Mouse (Mus musculus) kidney, postnatal 14 days (tissue): ENCODE measurements at regions not wholly inside any gene's neighbourhood (a gene's known extent, or its start where the extent isn't known, plus 50 kb on each side); places are given as distances from the start of the nearest gene placed in this dataset.
A peak's percentile ranks its signal among the peaks of the same experiment; 100 is the strongest.
"Not testable (repeated sequence)": the region's sequence is repeated elsewhere in the genome, so short reads cannot be mapped to it uniquely, and the experiment has no call there.

ENCODE experiments used
- DNase-seq: peaks from one replicate; pipeline ENCODE4 v3.0.0; 2022; ENCODE audit warnings: mixed read lengths

- DNase-seq = no peak
Observed at GRCm38 (mm10) chr8:34702806-34703205, 591.3 kb upstream of the Gm10131 start.

- DNase-seq = no peak
Observed at GRCm38 (mm10) chr8:34699015-34699414, 587.5 kb upstream of the Gm10131 start.

- DNase-seq = no peak
Observed at GRCm38 (mm10) chr8:34696365-34696764, 584.8 kb upstream of the Gm10131 start.

- no peak for DNase-seq
Observed at GRCm38 (mm10) chr8:34692606-34693005, 581.1 kb upstream of the Gm10131 start.

GRCm38 (mm10) chr8:34691776-34692175 is 580.2 kb upstream of the Gm10131 start:
- DNase-seq = no peak

GRCm38 (mm10) chr8:34689825-34690493 is 578.4 kb upstream of the Gm10131 start:
- DNase-seq = no peak

DNA sequence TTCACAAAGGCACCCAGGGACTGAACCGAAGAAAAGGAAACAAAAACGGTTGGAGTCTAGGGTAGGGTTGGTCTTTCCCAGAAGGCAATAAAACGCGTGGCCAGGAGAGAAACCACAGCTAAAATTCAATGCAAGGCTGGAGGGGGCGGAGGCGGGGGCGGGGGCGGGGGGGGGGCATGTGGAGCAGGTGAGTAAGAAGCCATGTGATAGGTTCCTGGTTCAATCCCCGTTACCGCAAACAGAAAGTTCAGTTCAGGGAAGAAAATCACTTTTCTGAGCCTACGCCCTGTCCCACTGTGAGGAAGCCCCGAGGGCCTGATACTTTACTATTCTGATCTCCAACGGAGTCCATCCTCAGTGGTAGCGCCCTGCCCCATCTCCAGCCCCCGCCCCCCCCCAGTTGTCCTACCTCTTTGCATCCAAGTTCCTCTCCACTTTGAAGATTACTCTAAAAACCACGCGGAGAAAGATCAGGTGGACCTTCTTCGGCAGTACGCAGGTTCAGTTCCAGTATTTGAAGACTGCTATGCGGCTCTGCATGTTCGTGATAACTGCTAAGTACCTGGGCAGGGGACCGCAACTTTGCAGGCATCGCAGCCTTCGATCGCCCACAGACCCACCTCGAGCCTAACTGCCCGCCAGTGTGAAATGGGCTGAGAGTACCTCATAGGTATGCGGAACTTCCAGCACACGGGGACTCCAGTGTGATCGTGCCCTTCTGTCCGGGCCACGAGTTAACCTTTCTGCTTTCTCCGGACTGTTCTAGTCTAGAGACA is 577.7 kb upstream of the Gm10131 start:
- no peak for DNase-seq

DNA sequence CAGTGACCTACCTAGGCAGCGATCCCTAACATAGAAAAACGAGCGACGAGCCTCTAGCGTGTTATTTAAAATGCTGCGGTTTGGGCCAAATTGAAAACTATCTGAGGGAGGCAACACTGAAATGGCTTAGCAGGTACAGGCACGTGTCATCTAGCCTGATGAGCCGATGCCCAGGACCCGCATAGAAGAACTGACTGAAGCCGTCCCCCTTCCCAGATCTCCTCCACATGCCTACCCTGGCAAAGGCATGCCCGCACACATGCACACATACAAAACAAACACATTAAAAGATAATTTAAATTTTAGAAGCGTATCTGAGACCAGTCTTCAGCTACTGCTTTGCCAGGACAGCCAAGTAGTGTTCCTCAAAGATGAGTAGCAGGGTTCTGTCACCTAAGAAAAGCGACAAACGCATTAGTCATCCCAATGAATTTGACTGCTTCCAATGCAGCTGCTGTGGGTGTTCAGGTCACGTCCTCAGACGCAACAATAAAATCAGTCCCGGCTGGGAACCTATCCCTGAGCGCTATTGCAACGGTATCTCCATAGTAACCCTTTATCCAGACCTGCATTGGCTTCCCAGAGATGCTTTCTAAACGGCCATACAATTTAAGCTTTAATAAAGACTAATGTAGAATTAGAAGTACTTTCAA is 577.0 kb upstream of the Gm10131 start:
- no peak for DNase-seq

GRCm38 (mm10) chr8:34686371-34686770 is 574.8 kb upstream of the Gm10131 start:
- DNase-seq = no peak

DNA sequence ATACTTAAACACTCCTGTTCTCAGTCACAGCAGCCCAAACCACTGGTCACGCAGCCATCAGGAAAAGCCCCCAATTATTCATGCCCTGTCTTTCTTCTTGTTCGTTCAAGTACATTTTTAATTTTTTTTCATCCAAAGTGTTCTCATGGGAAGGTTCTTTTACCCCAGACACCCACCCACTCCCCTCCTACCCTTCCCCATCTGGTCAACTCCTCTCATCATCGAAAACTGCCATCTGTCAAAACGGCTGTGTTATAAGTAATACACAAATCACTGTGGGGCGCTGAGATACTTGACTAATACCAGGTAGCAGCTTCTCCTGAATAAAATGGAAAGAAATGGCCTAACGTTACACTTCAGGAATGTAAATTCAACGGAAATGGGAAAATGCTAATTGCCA is 573.1 kb upstream of the Gm10131 start:
- DNase-seq = no peak

GRCm38 (mm10) chr8:34683173-34683572 is 571.6 kb upstream of the Gm10131 start:
- DNase-seq = no peak

DNA sequence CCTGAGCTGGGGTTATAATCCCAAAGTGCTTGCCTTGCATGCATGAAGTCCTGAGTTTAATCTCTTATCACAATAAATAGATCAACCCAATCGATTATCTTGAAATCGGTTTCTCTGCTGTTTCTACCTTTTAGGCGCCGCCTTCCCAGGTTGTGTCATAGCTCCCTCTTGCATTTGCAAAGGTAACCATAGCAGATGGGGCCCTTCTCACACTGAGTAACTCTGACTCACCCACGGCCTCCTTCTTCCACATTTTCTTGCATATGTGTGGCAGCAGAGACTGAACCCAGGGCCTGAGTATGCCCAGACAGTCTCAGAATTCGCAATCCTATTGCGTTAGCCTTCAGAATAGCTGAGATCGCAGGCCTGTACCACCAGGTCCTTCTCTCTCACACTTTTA is 570.7 kb upstream of the Gm10131 start:
- no peak for DNase-seq

DNA sequence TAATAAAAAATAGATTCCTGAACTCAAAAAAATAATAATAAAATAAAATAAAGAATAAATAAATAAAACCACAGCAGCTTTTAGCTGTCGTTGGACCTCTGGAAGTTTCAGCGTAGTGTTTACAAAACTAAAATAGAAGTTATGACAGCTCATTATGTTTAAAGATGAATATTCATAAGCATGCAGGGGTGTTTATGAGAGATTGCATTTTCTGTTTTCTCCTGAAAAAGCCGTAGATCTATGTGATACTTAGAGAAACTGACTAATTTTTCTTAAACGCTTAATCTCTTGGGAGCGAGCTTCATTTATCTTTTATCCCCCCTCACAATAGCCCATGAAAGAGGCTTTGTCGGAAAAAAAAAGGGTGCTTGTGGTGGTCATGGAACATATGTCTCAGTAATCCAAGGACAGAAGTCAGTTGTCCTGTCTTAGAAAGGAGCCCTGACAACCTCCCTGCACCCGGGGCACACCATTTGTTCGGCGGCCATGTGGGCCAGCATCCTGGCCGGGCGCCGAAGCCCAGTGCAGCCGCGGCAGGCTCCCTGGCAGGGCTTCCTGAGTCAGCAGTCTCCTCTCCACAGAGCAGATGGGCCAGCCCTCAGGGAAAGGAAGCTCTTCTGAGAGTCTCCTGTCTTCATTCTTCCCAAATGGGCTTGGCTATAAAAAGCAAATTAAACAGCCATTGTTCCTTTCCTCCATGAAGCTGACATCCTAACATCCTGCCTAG is 568.2 kb upstream of the Gm10131 start:
- DNase-seq = peak; percentile 67

DNA sequence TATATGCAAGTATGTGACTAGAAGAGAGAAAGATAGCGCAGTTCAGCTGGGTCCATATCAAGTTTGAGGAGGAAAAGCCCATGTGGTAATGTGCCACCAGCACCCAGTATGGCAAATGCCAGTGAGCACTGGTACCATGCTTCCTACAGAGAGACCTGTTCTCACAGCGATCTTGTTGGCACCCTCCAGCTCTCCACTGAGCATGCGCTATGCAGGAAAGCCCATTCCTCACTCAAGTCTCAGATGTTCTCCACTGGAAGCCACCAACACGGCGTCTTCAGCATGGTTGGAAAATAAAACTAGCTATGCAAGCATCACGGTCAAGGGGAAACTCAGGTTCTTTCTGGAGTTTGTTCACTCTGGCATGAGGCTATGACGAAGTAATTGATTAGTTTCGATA is 567.3 kb upstream of the Gm10131 start:
- DNase-seq = no peak

- no peak for DNase-seq
Observed at GRCm38 (mm10) chr8:34671716-34672115, 560.2 kb upstream of the Gm10131 start.

DNA sequence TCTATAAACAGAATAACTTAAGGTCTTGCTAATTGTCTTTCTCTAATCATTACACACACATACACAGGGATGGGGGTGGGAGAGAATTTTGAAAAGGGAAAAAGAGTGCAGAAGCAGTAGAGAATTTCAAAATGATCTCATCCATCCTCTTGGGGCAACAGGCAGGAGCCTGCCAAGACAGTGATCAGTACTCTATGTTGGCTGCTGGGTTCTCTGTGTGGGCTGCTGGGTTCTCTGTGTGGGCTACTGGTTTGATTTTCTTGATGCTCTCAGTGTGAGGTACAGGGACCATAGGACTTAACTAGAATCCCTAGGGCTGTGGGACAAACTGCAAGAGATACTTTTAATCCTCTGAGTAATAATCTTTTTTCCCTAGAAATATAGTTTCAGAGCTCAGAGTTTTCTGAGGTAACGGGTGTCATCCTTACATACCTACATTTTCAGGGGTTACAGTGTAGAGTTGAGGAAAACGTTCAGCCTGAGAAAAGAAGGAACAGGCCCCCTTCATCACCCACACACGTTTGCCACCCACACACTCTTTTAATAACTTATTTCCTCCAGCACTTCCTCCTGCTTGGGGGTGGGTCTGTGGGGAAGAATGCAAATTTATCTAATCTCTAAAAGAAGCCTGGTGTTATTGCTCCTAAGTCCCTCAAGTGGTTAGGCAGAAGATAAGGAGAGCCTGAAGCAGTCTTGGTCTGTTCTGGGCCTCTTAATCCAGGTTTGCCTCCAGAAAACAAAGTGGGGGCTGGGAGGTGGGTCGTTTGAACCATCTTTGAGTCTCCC is 559.6 kb upstream of the Gm10131 start:
- no peak for DNase-seq

DNA sequence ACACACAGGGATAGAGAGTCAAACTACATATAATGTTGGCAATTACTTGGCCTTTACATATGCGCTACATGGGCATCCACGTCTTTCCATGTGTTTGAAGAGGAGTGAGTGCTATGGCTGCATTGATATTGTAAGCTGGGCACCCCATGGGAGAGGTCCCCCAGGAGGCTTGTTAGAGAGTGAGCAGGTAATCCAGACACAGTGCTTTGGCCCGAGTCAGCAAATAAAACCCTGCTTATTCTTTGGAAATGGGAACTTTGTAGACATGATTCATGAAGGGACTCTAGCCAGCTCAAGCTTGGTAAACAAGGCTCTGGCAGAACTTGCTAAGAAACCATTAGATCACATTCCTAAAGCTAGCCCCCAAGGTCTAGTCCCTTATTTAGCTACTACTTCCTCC is 557.6 kb upstream of the Gm10131 start:
- DNase-seq = no peak

- DNase-seq = no peak
Observed at GRCm38 (mm10) chr8:34664429-34664828, 552.9 kb upstream of the Gm10131 start.

- no peak for DNase-seq
Observed at GRCm38 (mm10) chr8:34662532-34662931, 551.0 kb upstream of the Gm10131 start.

DNA sequence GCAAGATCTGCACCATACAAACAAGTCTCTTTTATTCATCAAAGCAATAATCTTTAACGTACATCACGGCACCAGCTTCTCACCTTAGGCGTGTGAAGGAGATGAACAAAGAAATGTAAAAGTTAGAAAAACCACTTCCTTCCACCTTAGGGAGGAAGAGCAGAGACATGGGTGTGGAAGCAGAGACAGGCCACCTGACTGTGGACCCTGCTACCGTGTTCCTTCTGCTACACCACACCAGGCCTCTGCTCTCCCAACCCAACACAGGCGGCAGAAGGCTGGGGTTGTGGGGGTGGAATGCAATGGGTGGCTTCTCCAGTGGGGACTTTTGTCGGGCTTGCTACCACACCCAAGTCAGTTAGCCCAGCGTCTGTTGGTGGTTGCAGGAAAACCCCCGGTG is 540.2 kb upstream of the Gm10131 start:
- DNase-seq = no peak

- not testable (repeated sequence) for DNase-seq
Observed at GRCm38 (mm10) chr8:34628221-34628620, 516.7 kb upstream of the Gm10131 start.

DNA sequence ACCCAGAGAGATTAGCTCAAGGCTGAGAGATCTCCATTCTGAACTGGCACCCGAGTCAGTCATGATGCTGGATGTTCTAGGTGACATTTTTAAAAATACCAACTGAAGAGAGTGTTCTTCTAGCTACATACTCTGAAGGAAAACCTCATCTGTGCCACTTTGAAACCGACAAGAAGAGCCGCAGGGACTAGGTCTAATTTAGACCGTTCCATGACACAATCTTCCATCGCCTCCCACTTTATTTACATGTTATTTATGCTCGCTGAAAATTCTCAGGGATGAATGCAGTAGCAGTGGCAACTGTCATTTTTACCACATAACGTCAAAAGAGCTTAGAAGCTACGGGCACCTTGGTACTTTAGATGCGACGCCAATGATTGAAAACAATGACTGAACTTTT is 514.1 kb upstream of the Gm10131 start:
- DNase-seq = no peak

GRCm38 (mm10) chr8:34623783-34624182 is 512.2 kb upstream of the Gm10131 start:
- no peak for DNase-seq
